Mouse (Mus musculus): ENCODE results near the gene Pdia4. TPM values are rescaled to one million over a fixed set of nuclear protein-coding genes. Genes with fewer than 3 reads are reported as not detected.
"Not testable (repeated sequence)": the region's sequence is repeated elsewhere in the genome, so short reads cannot be mapped to it uniquely, and the experiment has no call there.

Pdia4 gene
- total RNA-seq, 1 experiment from 2014 or later, result 188 TPM

DNA sequence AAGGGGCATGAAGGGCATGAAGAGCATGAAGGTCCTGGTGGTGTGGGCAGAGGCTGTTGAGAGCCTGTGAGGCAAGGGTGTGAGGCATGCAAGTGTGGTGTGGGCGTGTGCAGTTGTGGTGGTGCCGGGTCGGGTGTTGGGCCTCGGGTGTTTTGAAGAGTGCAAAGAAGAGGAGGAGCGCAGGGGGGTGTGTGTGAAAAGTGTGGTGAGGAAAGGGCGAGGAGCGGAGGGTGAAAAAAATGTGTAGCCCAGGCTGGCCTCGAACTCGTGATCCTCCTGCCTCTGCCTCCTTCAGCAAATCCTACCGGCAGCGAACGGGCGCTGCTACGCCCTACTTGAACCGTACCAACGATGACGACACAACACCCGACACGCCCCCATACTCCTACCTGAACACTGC, 41.5 kb downstream of the Pdia4 start:
- peak; percentile 82 for ATAC-seq (replicated peaks; ENCODE audit: insufficient number of reproducible peaks, low FRiP score, low TSS enrichment, poor library complexity, severe bottlenecking)

DNA sequence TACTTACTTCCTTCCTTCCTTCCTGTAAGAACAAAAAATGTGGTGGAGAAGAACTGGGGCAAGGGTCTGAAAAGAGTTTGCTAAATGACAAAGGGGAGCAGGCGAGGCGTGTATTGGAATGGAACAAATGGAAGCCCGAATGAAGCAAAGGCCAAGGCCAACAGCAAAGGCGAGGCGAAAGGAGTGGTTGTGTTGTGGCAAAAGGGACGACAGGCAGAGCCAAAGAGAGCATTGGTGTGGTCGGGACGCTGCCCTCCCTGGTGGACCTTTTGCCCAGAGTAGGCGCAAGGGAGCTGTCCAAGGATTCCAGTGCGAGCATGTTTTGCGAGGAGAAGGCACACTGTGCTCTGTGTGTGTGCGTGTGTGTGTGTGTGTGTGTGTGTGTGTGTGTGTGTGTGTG, 42.1 kb downstream of the Pdia4 start:
- ATAC-seq (replicated peaks; ENCODE audit: insufficient number of reproducible peaks, low FRiP score, low TSS enrichment, poor library complexity, severe bottlenecking), result not testable (repeated sequence)

DNA sequence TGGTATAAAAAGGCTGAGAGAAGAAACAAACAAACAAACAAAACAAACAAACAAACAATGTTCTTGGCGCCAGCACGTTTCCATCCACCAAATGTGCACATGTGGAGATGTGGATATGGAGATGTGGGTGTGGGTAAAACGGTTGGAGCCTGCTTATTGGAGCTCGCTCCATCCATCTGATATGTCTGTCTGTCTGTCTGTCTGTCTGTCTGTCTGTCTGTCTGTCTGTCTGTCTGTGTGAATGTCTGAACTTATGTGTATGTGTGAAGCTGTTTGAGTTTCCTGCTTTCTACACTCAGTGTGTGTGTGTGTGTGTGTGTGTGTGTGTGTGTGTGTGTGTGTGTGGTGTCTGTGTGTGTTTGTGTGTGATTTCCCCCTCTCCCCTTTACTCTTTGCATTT, 43.4 kb downstream of the Pdia4 start:
- not testable (repeated sequence) for ATAC-seq (replicated peaks; ENCODE audit: insufficient number of reproducible peaks, low FRiP score, low TSS enrichment, poor library complexity, severe bottlenecking)

DNA sequence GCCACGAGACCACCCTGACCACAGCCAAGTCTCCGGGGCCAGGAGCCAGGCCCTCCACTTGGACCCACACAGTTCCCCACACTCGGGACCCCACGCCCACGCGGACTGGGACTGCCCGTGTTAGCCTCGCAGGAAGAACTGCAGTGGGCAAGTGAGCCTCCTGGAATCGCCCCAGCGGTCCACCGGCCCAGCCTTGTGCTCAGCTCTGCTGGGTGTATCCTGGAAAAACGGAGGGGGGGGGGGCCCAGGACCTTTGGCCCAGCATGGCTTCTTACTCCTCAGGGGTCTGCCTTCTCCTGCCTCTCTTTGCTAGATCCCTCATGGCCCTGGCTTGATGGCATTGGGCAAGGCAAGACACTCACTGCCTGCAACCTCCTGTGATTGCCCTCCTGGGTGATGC, 44.7 kb downstream of the Pdia4 start:
- not testable (repeated sequence) for ATAC-seq (replicated peaks; ENCODE audit: insufficient number of reproducible peaks, low FRiP score, low TSS enrichment, poor library complexity, severe bottlenecking)

DNA sequence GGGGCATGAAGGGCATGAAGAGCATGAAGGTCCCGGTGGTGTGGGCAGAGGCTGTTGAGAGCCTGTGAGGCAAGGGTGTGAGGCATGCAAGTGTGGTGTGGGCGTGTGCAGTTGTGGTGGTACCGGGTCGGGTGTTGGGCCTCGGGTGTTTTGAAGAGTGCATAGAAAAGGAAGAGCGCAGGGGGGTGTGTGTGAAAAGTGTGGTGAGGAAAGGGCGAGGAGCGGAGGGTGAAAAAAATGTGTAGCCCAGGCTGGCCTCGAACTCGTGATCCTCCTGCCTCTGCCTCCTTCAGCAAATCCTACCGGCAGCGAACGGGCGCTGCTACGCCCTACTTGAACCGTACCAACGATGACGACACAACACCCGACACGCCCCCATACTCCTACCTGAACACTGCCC, 45.9 kb downstream of the Pdia4 start:
- peak; percentile 82 for ATAC-seq (replicated peaks; ENCODE audit: insufficient number of reproducible peaks, low FRiP score, low TSS enrichment, poor library complexity, severe bottlenecking)

DNA sequence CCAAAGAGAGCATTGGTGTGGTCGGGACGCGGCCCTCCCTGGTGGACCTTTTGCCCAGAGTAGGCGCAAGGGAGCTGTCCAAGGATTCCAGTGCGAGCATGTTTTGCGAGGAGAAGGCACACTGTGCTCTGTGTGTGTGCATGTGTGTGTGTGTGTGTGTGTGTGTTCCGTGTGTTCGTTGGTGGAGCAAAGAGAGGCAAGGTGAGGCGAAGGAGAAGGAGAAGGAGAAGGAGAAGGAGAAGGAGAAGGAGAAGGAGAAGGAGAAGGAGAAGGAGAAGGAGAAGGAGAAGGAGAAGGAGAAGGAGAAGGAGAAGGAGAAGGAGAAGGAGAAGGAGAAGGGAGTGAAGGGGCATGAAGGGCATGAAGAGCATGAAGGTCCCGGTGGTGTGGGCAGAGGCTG, 50.5 kb downstream of the Pdia4 start:
- ATAC-seq (replicated peaks; ENCODE audit: insufficient number of reproducible peaks, low FRiP score, low TSS enrichment, poor library complexity, severe bottlenecking), result not testable (repeated sequence)

DNA sequence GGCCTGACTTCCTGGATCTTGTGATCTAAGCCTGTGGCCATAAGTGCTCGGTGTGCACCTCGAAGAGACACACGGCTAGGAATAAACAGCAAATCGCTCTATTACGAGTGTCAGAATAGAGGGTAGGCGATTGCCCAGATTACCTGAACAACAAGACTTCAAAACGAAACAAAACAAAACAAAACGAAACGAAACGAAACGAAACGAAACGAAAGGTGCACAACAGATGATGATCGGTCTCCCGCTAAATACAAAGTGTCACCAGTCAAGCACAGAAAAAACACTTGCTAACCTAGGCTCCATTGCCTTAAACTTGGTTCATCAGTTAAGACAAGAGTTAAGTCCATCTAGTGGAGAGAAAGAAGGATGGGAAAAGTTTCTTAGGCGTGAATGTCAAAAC, 53.8 kb downstream of the Pdia4 start:
- ATAC-seq (replicated peaks; ENCODE audit: insufficient number of reproducible peaks, low FRiP score, low TSS enrichment, poor library complexity, severe bottlenecking), result not testable (repeated sequence)

DNA sequence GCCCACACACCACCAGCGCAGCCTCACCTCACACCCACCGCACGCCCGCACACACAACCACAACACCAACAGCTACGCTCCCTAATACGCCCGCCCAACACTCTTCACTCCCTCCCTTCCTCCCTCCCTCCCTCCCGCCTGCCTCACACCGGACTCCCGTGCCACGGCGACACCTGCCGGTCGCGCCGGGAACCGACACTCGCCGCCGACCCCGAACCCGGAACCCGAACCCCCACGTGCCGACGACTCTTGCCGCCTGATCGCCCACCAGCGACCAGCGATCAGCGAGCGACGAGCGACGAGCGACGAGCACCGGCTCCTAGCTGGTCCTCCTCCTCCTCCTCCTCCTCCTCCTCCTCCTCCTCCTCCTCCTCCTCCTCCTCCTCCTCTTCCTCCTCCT, 55.4 kb downstream of the Pdia4 start:
- ATAC-seq (replicated peaks; ENCODE audit: insufficient number of reproducible peaks, low FRiP score, low TSS enrichment, poor library complexity, severe bottlenecking), result not testable (repeated sequence)

DNA sequence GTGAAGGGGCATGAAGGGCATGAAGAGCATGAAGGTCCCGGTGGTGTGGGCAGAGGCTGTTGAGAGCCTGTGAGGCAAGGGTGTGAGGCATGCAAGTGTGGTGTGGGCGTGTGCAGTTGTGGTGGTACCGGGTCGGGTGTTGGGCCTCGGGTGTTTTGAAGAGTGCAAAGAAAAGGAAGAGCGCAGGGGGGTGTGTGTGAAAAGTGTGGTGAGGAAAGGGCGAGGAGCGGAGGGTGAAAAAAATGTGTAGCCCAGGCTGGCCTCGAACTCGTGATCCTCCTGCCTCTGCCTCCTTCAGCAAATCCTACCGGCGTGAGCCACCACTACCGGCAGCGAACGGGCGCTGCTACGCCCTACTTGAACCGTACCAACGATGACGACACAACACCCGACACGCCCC, 55.8 kb downstream of the Pdia4 start:
- ATAC-seq (replicated peaks; ENCODE audit: insufficient number of reproducible peaks, low FRiP score, low TSS enrichment, poor library complexity, severe bottlenecking), result peak; percentile 79

DNA sequence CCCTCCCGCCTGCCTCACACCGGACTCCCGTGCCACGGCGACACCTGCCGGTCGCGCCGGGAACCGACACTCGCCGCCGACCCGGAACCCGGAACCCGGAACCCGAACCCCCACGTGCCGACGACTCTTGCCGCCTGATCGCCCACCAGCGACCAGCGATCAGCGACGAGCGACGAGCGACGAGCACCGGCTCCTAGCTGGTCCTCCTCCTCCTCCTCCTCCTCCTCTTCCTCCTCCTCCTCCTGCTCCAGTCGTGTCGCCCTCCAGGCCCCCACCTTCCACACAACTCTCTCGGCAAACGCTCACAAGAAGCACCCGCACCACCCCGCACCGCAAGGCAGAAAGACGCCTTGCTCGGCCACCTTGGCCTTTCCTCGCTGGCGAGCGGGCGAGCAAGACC, 60.1 kb downstream of the Pdia4 start:
- not testable (repeated sequence) for ATAC-seq (replicated peaks; ENCODE audit: insufficient number of reproducible peaks, low FRiP score, low TSS enrichment, poor library complexity, severe bottlenecking)

DNA sequence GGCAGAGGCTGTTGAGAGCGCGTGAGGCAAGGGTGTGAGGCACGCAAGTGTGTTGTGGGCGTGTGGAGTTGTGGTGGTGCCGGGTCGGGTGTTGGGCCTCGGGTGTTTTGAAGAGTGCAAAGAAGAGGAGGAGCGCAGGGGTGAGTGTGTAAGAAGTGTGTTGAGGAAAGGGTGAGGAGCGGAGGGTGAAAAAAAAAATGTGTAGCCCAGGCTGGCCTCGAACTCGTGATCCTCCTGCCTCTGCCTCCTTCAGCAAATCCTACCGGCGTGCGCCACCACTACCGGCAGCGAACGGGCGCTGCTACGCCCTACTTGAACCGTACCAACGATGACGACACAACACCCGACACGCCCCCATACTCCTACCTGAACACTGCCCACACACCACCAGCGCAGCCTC, 64.9 kb downstream of the Pdia4 start:
- not testable (repeated sequence) for ATAC-seq (replicated peaks; ENCODE audit: insufficient number of reproducible peaks, low FRiP score, low TSS enrichment, poor library complexity, severe bottlenecking)

DNA sequence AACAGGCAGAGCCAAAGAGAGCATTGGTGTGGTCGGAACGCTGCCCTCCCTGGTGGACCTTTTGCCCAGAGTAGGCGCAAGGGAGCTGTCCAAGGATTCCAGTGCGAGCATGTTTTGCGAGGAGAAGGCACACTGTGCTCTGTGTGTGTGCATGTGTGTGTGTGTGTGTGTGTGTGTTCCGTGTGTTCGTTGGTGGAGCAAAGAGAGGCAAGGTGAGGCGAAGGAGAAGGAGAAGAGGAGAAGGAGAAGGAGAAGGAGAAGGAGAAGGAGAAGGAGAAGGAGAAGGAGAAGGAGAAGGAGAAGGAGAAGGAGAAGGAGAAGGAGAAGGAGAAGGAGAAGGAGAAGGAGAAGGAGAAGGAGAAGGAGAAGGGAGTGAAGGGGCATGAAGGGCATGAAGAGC, 65.3 kb downstream of the Pdia4 start:
- ATAC-seq (replicated peaks; ENCODE audit: insufficient number of reproducible peaks, low FRiP score, low TSS enrichment, poor library complexity, severe bottlenecking), result not testable (repeated sequence)

Other genes starting within 250 kb of the Pdia4 start
- 37.1 to 69.1 TPM (median 58.8 TPM) in 3 replicates for gene Ezh2, start 218.1 kb downstream of the Pdia4 start, total RNA-seq (2017)
- gene Zfp786, start 17.4 kb upstream of the Pdia4 start, total RNA-seq (2017), result not detected in 3 replicates
- gene Zfp398, start 22.2 kb upstream of the Pdia4 start, total RNA-seq (2017), result 14.8 to 26.5 TPM (median 15.0 TPM) in 3 replicates
- gene Zfp282, start 63.8 kb upstream of the Pdia4 start, total RNA-seq (2017), result 6.9 to 11.4 TPM (median 7.5 TPM) in 3 replicates
- 7.7 to 14.4 TPM (median 10.2 TPM) in 3 replicates for gene Zfp212, start 107.0 kb upstream of the Pdia4 start, total RNA-seq (2017)
- 5.6 to 8.3 TPM (median 7.9 TPM) in 3 replicates for gene Zfp956, start 140.0 kb upstream of the Pdia4 start, total RNA-seq (2017)
- 8.5 to 22.4 TPM (median 21.5 TPM) in 3 replicates for gene Zfp777, start 235.5 kb upstream of the Pdia4 start, total RNA-seq (2017)